Mouse (Mus musculus) ovary, postnatal 10 days (tissue): ENCODE data around the gene Cdc42se1.

Experiments used
- DNase-seq: peaks from one replicate; pipeline ENCODE4 v3.0.0; 2022; ENCODE audit warnings: low spot score

Gene Cdc42se1

DNA sequence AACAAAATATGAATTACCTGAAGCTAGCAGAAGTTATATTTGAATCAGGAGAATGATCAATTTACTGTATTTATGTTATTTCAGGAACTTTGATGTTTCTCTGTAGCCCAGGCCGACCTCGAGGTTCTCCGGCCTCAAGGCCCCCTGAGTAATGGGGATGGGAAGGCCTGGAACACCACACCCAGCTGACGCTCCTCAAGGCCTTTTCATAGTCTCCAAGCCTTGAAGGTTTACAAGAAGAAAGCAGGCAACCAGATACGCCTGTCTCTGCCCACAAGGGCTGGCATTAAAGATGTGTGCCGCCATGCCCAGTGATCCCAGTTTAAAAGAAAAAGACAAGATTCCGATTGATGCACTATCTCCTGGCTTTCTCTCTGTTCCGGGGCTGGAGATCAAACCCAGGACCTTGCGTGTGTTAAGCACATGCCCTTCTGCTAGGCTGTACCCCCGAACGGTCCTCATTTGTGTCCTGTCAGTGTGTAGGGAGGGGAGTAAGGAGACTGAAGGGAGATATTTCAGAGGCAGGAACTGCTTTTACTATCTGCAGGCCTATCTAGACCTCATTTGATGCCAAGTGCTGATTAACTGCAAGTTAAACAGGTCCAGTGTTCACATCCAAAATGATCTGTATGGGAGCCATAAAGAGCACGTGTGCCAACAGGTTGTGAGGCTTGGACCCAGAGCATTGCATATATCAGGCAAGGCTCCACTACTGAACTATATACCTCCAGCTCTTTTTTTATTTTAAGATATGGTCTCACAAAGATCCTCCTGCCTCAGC is 56.2 kb downstream of the Cdc42se1 start:
- DNase-seq: no peak

DNA sequence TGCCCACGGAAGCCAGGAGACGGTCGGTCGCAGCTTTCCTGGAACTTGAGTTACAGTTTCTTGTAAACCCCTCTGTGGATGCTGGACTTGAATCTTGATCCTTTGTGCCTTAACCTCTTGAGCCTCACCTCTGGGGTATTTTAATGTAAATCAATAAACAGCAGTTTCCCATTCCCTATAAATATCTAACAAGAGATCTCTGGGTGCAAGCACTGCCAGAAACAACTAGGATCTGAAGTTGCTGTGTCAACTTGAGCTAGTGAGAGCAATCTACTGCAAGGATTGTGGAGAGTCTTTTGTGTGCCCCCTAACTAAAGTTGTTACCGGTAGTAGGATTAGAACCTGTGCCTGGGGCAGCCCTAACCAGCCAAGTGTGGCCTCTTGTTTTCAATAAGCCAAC is 56.9 kb downstream of the Cdc42se1 start:
- DNase-seq: no peak
